Mouse (Mus musculus) lung, embryonic 14.5 days (tissue): Measurements from ENCODE around the gene Gm3164. TPM values are rescaled to one million over a fixed set of nuclear protein-coding genes. Genes with fewer than 3 reads are reported as not detected.
"Not testable (repeated sequence)": the region's sequence is repeated elsewhere in the genome, so short reads cannot be mapped to it uniquely, and the experiment has no call there.

Experiments used
- ATAC-seq: fragments of 200-750 bp; cut with Nextera tagmentation; 2 replicates; pipeline ENCODE4 v1.8.0; 2017; ENCODE audit warnings: mild to moderate bottlenecking, moderate TSS enrichment, moderate library complexity; ENCODE audit not compliant: insufficient read depth
- DNase-seq: peaks from one replicate; pipeline ENCODE4 v3.0.0-alpha.2; 2015
- H3K27ac ChIP-seq: fragments of 300-500 bp; sonication (generic); 2 replicates; pipeline ENCODE4 v1.5.1; 2014; ENCODE audit warnings: low read depth, mild to moderate bottlenecking, moderate library complexity
- H3K27me3 ChIP-seq: fragments of 300-500 bp; sonication (generic); 2 replicates; pipeline ENCODE4 v1.6.1; 2014; ENCODE audit warnings: low read length, control low read depth; ENCODE audit not compliant: insufficient read depth
- H3K36me3 ChIP-seq: fragments of 300-500 bp; sonication (generic); 2 replicates; pipeline ENCODE4 v1.6.1; 2014; ENCODE audit warnings: control low read depth; ENCODE audit not compliant: insufficient read depth
- H3K4me1 ChIP-seq: fragments of 300-500 bp; sonication (generic); 2 replicates; pipeline ENCODE4 v1.6.1; 2014; ENCODE audit warnings: antibody characterized with exemption, control low read depth; ENCODE audit not compliant: insufficient read depth
- H3K4me2 ChIP-seq: fragments of 300-500 bp; sonication (generic); 2 replicates; pipeline ENCODE4 v1.6.1; 2014; ENCODE audit warnings: mild to moderate bottlenecking
- H3K4me3 ChIP-seq: fragments of 300-500 bp; sonication (generic); 2 replicates; pipeline ENCODE4 v1.5.1; 2014; ENCODE audit warnings: low read depth, low read length
- H3K9ac ChIP-seq: fragments of 300-500 bp; sonication (generic); 2 replicates; pipeline ENCODE4 v1.6.1; 2014
- H3K9me3 ChIP-seq: fragments of 300-500 bp; sonication (generic); 2 replicates; pipeline ENCODE4 v1.6.1; 2016; ENCODE audit warnings: low read depth, low read length, control low read depth
- CTCF ChIP-seq: IDR thresholded peaks from 2 replicates; pipeline ENCODE4 v1.5.1; 2016; ENCODE audit warnings: antibody characterized with exemption, low read depth
- WGBS: fragments of 180-500 bp; shearing (Covaris S2); extraction: QIAGEN DNeasy Blood & Tissue Kit; methylation state at CpG from one replicate; pipeline ENCODE4 v1.1.7; 2014; 5-methylcytosine and 5-hydroxymethylcytosine counted together
- polyA plus RNA-seq: library from polyadenylated mRNA; unstranded; fragments of >200 nt; fragmentation: Nextera tagmentation; extraction: Ambion mirVana; gene quantifications from 2 replicates; pipeline ENCODE4 v1.2.1, GENCODE M21; 2014

Gm3164 gene
- 0.22 and 0.96 TPM in 2 replicates for polyA plus RNA-seq

DNA sequence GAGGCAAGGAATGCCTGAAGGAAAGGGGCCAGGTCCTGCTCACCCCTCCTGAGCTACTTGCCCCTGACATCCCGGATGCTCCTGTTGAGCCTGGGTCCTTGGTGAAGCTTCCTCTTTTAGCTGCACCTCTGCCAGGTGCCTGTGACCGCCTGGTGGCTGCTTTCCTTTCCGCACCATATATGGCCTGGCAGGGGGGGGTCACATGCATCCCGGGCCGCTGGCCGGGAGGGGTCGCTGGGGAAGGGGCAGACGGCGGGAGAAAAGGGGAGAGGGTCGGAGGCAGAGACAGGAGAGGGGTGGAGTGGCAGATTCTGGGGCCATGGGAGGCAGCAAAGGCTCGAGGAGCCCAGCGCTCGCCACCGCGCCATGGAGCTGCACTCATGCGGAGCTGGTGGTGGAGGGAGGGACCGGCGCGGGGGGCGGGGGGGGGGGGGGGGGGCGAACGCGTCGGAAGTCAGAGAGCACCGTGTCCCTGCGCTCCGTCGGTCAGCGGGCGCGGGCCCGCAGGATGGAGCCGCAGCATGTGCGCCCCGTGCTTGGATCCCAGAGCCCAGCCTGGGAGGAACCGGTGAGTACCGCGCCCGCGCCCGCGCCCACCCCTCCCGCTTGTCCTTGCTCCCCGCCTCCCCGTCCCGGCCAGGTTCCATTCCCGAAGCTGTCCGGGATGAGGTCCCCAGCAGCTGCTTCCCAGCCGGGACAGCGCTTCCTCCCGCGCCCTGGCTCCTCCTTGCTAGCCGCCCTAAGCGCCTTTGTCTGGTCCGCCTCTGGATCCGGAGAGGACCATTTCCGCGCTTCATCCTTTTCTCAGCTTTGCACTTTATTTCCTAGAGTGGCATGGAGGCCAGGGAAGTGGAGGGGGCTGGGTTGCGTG, at the start of gene Gm3164:
TSS of gene Gm3164 (plus strand) at position 484 of the 871 bp plus-strand sequence.
- WGBS: 1% methylated on average over 23 of the region's 59 CpGs
- not testable (repeated sequence) for H3K4me1 ChIP-seq, ATAC-seq, H3K9ac ChIP-seq, H3K27me3 ChIP-seq, H3K36me3 ChIP-seq, H3K9me3 ChIP-seq, H3K27ac ChIP-seq
- TF ChIP-seq CTCF: peak; percentile 20; the same call in 1 of the 2 replicates
- peak within 1 kb of the TSS; percentile 52 for H3K4me2 ChIP-seq
- H3K4me3 ChIP-seq: peak within 1 kb of the TSS; percentile 25
- peak; percentile 3 for DNase-seq

GRCm38 (mm10) chr14:4368991-4369390, 46.3 kb upstream of the Gm3164 start:
- not testable (repeated sequence) for H3K27me3 ChIP-seq, H3K4me1 ChIP-seq, H3K9me3 ChIP-seq, H3K4me2 ChIP-seq, H3K4me3 ChIP-seq, H3K36me3 ChIP-seq, H3K9ac ChIP-seq, DNase-seq, ATAC-seq, H3K27ac ChIP-seq
- 93% methylated on average over 3 of the region's 3 CpGs for WGBS

- not testable (repeated sequence) for H3K36me3 ChIP-seq, H3K9me3 ChIP-seq, H3K4me2 ChIP-seq, H3K4me1 ChIP-seq, ATAC-seq, H3K4me3 ChIP-seq, H3K27me3 ChIP-seq, H3K9ac ChIP-seq, DNase-seq, H3K27ac ChIP-seq
- WGBS: 78% methylated on average over 3 of the region's 3 CpGs
These were observed 45.6 kb upstream of the Gm3164 start for GRCm38 (mm10) chr14:4369691-4370090.

- not testable (repeated sequence) for H3K27ac ChIP-seq, DNase-seq, H3K4me3 ChIP-seq, ATAC-seq, H3K9ac ChIP-seq, H3K9me3 ChIP-seq, H3K4me1 ChIP-seq, H3K4me2 ChIP-seq, H3K27me3 ChIP-seq, H3K36me3 ChIP-seq
These were observed 37.4 kb upstream of the Gm3164 start for GRCm38 (mm10) chr14:4377871-4378270.

- not testable (repeated sequence) for DNase-seq, H3K27ac ChIP-seq, H3K27me3 ChIP-seq, H3K36me3 ChIP-seq, H3K9ac ChIP-seq, H3K4me1 ChIP-seq, H3K4me2 ChIP-seq, H3K9me3 ChIP-seq, ATAC-seq, H3K4me3 ChIP-seq
These were observed 29.6 kb upstream of the Gm3164 start for GRCm38 (mm10) chr14:4385606-4386005.

DNA sequence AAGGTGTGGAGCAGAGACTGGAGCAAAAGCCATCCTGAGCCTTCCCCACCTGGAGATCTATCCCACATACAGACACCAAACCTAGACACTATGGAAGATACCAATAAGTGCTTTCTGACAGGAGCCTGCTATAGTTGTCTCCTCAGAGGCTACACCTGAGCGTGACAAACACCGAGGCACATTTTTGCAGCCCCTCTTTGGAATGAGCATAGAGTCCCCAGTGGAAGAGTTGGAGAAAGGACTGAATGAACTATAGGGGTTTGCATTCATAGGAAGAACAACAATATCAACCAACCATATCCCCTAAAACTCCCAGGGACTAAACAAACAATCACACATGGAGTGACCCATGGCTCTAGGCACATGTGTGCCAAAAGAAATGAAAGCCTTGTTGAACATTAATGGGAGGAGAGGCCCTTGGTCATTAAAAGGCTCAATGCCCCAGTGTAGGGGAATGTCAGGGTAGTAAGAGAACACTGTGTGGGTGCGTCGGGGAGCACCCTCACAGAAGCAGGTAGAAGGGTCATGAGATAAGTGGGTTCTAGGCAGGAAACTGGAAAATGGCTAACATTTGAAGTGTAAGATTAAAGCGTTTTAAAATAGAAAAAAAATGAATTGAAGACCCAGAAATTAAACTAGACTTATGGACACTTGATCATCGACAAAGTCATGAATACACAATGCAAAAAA, 22.3 kb upstream of the Gm3164 start:
- H3K9me3 ChIP-seq, H3K4me3 ChIP-seq, H3K27ac ChIP-seq, H3K4me2 ChIP-seq, H3K4me1 ChIP-seq, H3K27me3 ChIP-seq, ATAC-seq, H3K9ac ChIP-seq, DNase-seq, H3K36me3 ChIP-seq: not testable (repeated sequence)
- 86% methylated on average over 2 of the region's 6 CpGs for WGBS

DNA sequence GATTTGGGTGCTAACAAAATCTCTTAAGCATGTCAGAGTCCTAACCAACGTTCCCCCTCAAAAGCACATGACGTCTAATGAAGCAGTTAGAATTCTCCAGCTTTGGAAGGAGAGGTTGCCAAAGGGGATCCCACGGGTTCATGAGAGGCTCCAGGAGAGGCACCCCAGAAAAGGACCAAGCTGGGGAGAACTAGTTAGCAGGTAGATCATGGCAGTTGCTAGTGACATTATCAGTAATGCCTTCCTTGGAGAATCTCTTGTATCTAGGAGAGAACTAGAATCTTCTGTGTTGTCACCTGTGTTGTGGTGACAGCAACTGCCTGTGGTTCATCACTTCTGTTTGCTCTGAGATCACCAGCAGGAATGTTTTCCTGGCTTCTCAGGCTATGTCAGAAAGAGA, 18.0 kb upstream of the Gm3164 start, which contains the start of gene Gm3159:
TSS of gene Gm3159 (plus strand) at position 301 of the 400 bp plus-strand sequence.
- ATAC-seq, H3K9me3 ChIP-seq, H3K36me3 ChIP-seq, H3K27me3 ChIP-seq, H3K4me1 ChIP-seq, H3K4me3 ChIP-seq, H3K27ac ChIP-seq, H3K4me2 ChIP-seq, H3K9ac ChIP-seq, DNase-seq: not testable (repeated sequence)
- WGBS: 79% methylated on average over 2 of the region's 3 CpGs

DNA sequence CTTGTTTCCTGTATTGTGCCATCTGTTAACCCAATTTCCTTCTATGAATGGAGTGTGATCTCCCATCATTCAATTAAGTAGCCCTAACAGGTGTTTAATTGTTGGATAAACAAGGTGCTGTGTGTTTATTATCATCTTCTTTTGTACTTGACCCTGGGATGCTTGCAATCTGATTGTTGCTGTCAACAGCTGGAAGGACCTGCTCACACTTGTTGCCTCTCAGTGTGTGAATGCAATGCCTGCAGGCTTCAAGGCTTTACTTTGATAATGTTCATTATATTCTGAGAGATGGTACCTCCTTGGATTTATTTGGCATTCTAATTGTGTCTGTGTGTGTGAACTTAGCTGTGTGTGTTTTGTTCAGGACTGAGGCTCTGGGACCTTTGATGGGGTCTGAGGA, 16.6 kb upstream of the Gm3164 start:
- not testable (repeated sequence) for H3K4me2 ChIP-seq, H3K36me3 ChIP-seq, H3K9ac ChIP-seq, H3K27ac ChIP-seq, ATAC-seq, H3K9me3 ChIP-seq, H3K27me3 ChIP-seq, DNase-seq, H3K4me1 ChIP-seq, H3K4me3 ChIP-seq

DNA sequence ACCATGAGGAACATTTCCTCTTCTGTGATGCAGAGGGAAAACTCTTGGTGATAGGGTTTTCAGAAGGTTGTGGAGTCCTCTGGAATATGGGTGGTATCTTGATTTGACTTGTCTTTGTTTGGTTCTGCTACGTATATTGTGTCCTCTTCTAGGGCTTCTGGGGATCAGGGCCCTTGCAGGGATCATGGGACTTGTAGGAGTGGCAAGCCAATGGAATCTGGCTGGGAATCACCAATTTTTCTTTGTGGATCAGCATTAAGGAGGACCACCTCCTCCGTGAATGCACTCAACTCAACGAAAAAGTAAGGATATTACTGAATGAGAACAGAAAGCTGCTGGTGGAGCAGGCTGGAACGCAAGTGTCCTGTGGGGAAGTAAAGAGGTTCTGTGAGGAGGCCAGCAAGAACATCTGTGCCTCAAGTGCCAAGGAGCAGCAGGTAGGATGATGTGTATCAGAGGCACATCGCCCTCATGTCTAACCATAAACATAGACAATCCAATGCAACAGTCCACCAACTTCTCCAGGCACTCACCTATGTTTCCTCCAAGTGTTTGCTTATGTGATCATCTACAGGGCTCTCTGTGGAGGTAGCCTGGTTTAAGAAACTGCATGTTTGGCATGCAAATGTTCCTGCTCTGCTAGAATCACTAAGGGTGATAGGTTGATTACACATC, 15.0 kb upstream of the Gm3164 start:
- not testable (repeated sequence) for H3K27me3 ChIP-seq, H3K27ac ChIP-seq, H3K9ac ChIP-seq, H3K9me3 ChIP-seq, H3K4me1 ChIP-seq, H3K36me3 ChIP-seq, ATAC-seq, H3K4me3 ChIP-seq, DNase-seq, H3K4me2 ChIP-seq
- 85% methylated on average over 5 of the region's 5 CpGs for WGBS

- H3K9ac ChIP-seq, H3K4me1 ChIP-seq, DNase-seq, H3K4me3 ChIP-seq, H3K27ac ChIP-seq, H3K4me2 ChIP-seq, H3K9me3 ChIP-seq, H3K36me3 ChIP-seq, ATAC-seq, H3K27me3 ChIP-seq: not testable (repeated sequence)
- WGBS: 67% methylated on average over 4 of the region's 5 CpGs
These were observed 14.0 kb upstream of the Gm3164 start for GRCm38 (mm10) chr14:4401245-4401644.
